18 mouse cellular contexts compared by ENCODE assay signal in the genomic region with DNA sequence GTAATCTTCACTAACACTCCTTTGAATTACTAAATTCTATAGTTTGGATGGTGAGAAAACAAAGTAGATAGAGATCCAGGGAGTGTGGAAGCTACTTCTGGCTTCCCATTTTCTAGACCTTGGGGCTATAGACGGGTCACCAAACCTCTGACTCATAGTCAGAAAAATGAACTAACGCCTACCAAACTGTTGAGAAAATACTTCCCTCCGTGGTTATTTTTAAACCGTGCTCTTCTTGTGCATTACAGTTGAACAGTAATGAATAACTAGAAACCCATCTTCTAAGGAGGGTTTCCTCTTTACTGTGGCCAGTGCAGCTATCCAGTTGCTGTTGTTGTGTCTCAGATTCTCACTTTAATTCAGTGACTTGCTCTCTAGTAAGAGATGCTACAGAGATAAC. TPM values are rescaled to one million over a fixed set of nuclear protein-coding genes. Genes with fewer than 3 reads are reported as not detected.
A peak's percentile ranks its signal among the peaks of the same experiment; 100 is the strongest.
DNase-seq lines count a peak whose midpoint lies in the region; ATAC-seq and TF ChIP-seq lines count a peak whose summit lies in the region.
"Had no signal": no experiment of that assay in that cellular context is flagged by ENCODE, and none has a peak within 500 bp of the region (broad histone marks: within the 10 kb centered on the region; RNA-seq: fewer than 3 reads in every experiment).

No protein-coding gene starts in this region.

- H3K4me2 ChIP-seq in kidney, embryonic 16.5 days (replicated peaks; ENCODE audit: low read depth, low read length), result no peak overlapping the region
- no peak overlapping the region for H3K4me2 ChIP-seq in hindbrain, embryonic 13.5 days
- H3K4me2 ChIP-seq: hindbrain, embryonic 14.5 days; limb, embryonic 12.5 days had no signal

- no peak overlapping the region for H3K9ac ChIP-seq in kidney, embryonic 16.5 days (replicated peaks; ENCODE audit: low read length)
- H3K9ac ChIP-seq in hindbrain, embryonic 13.5 days, result no peak overlapping the region
- H3K9ac ChIP-seq: hindbrain, embryonic 14.5 days; limb, embryonic 12.5 days had no signal

- TF ChIP-seq CTCF in kidney, adult 2 months (conservative IDR thresholded peaks at IDR 0.05; ENCODE audit: insufficient read depth, insufficient read length, low read depth, low read length), result no peak
- no peak for TF ChIP-seq CTCF in Patski (IDR thresholded peaks at IDR 0.05)
- no peak for TF ChIP-seq CTCF in thymus, adult 2 months (IDR thresholded peaks at IDR 0.05; ENCODE audit: borderline replicate concordance, control insufficient read depth, extremely low read depth, insufficient read depth, low read length, poor library complexity)

- H3K27ac ChIP-seq in kidney, adult 2 months (ENCODE audit: insufficient read depth, low read depth, low read length), result peak overlapping the region; percentile 39
- H3K27ac ChIP-seq in kidney, embryonic 16.5 days (ENCODE audit: low read length), result no peak overlapping the region; the same call in 1 of the 2 replicates
- no peak overlapping the region for H3K27ac ChIP-seq in thymus, adult 2 months (ENCODE audit: control insufficient read depth, insufficient read depth, low read length)
- H3K27ac ChIP-seq in hindbrain, embryonic 13.5 days, result no peak overlapping the region
- H3K27ac ChIP-seq: hindbrain, embryonic 14.5 days; limb, embryonic 12.5 days had no signal

- no peak for ATAC-seq in kidney, embryonic 16.5 days (ENCODE audit: low FRiP score, low TSS enrichment)
- peak; percentile 42 for ATAC-seq in Patski
- ATAC-seq in megakaryocyte, adult 5-6 weeks (ENCODE audit: poor library complexity, severe bottlenecking), result peak; percentile 81
- ATAC-seq in hindbrain, embryonic 13.5 days (ENCODE audit: low FRiP score), result no peak
- ATAC-seq: forebrain, embryonic 14.5 days had no signal

- H3K4me3 ChIP-seq in kidney, adult 2 months (ENCODE audit: insufficient read depth, low read depth, low read length), result no peak overlapping the region
- H3K4me3 ChIP-seq in kidney, embryonic 16.5 days (ENCODE audit: low read length), result no peak overlapping the region
- no peak overlapping the region for H3K4me3 ChIP-seq in thymus, adult 2 months (ENCODE audit: control insufficient read depth, insufficient read depth, low read length)
- no peak overlapping the region for H3K4me3 ChIP-seq in hindbrain, embryonic 13.5 days
- H3K4me3 ChIP-seq: limb, embryonic 12.5 days had no signal

- H3K36me3 ChIP-seq in kidney, adult 2 months (ENCODE audit: control insufficient read depth, insufficient read depth, low read length), result no peaks in the 10 kb centered on the region
- no peaks in the 10 kb centered on the region for H3K36me3 ChIP-seq in kidney, embryonic 16.5 days (ENCODE audit: insufficient read depth, low read length)
- H3K36me3 ChIP-seq in thymus, adult 2 months (ENCODE audit: control insufficient read depth, insufficient read depth, low read length), result no peaks in the 10 kb centered on the region
- no peaks in the 10 kb centered on the region for H3K36me3 ChIP-seq in hindbrain, embryonic 13.5 days
- H3K36me3 ChIP-seq: limb, embryonic 12.5 days had no signal

- POLR2A ChIA-PET in Patski (lab: Charles Lee), result interaction anchor here (1.0 kb wide), 1 partner anchor 19 kb away, joined by 5 read pairs; no protein-coding TSS in a partner anchor

- no peak for TF ChIP-seq POLR2A in kidney, adult 2 months (IDR thresholded peaks at IDR 0.05; ENCODE audit: low read depth, low read length)
- no peak for TF ChIP-seq POLR2A in thymus, adult 2 months (IDR thresholded peaks at IDR 0.05; ENCODE audit: control insufficient read depth, extremely low read depth, insufficient read depth, low read length, poor library complexity)

- no peaks in the 10 kb centered on the region for H3K9me3 ChIP-seq in kidney, embryonic 16.5 days (ENCODE audit: low read length)
- no peaks in the 10 kb centered on the region for H3K9me3 ChIP-seq in hindbrain, embryonic 13.5 days
- H3K9me3 ChIP-seq: limb, embryonic 12.5 days had no signal

- peaks cover 37% of the 10 kb centered on the region for H3K4me1 ChIP-seq in kidney, adult 2 months (ENCODE audit: control insufficient read depth, insufficient read depth, low read length)
- H3K4me1 ChIP-seq in kidney, embryonic 16.5 days (ENCODE audit: insufficient read depth, low read length), result peaks cover 36% of the 10 kb centered on the region
- H3K4me1 ChIP-seq in thymus, adult 2 months (replicated peaks; ENCODE audit: control insufficient read depth, insufficient read depth, low read length), result peaks cover 8% of the 10 kb centered on the region
- H3K4me1 ChIP-seq in hindbrain, embryonic 13.5 days (replicated peaks), result no peaks in the 10 kb centered on the region

- CTCF ChIA-PET in Patski (lab: Charles Lee), result interaction anchor here (0.9 to 2.8 kb wide), 7 partner anchors 8 to 68 kb away, joined by 3 to 7 read pairs (median 4); no protein-coding TSS in a partner anchor

- no peak for DNase-seq in kidney, adult 2 months
- peak; percentile 69 for DNase-seq in 416B (ENCODE audit: low read depth)
- DNase-seq in Patski (ENCODE audit: low read depth, low spot score), result no peak
- DNase-seq in thymus, adult 2 months, result no peak
- DNase-seq in gastrocnemius, adult 8-10 months (ENCODE audit: low spot score in 2 of 2), result no peak
- DNase-seq: adrenal gland, adult 2 months; cerebellum, adult 8-10 months; kidney, adult 8-10 months; lung, adult 18-20 months; spleen, adult 18-20 months; thymus, postnatal 14 days had no signal

- no peaks in the 10 kb centered on the region for H3K27me3 ChIP-seq in kidney, adult 2 months (replicated peaks; ENCODE audit: control insufficient read depth, insufficient read depth, low read length)
- no peaks in the 10 kb centered on the region for H3K27me3 ChIP-seq in kidney, embryonic 16.5 days (ENCODE audit: insufficient read depth, low read length)
- no peaks in the 10 kb centered on the region for H3K27me3 ChIP-seq in Patski
- no peaks in the 10 kb centered on the region; the same call in 1 of the 2 replicates for H3K27me3 ChIP-seq in thymus, adult 2 months (ENCODE audit: control insufficient read depth, insufficient read depth, low read length)
- H3K27me3 ChIP-seq in hindbrain, embryonic 13.5 days, result no peaks in the 10 kb centered on the region
- H3K27me3 ChIP-seq: limb, embryonic 12.5 days had no signal

- in situ Hi-C loops in Patski (cut with MboI; ENCODE audit: low pct_unique_long_range_greater_than_20kb), result no loop called here

- 12% methylated on average over 4 of the region's 4 CpGs for WGBS in kidney, adult 2 months
- WGBS in kidney, embryonic 16.5 days, result 53% methylated on average over 4 of the region's 4 CpGs
- 33% methylated on average over 4 of the region's 4 CpGs for WGBS in thymus, adult 2 months
- 80% methylated on average over 4 of the region's 4 CpGs for WGBS in hindbrain, embryonic 13.5 days

RNA-seq across cellular contexts. Expression of a gene that starts 20.7 kb away (rescaled TPM):
- 24.2 and 27.5 TPM in 2 replicates for polyA plus RNA-seq in kidney, adult 2 months (2012; rRNA removed)
- polyA plus RNA-seq in kidney, embryonic 16.5 days (2015; fragmentation: Nextera tagmentation; extraction: Ambion mirVana), result 20.9 and 21.0 TPM in 2 replicates
- 467 TPM for polyA plus RNA-seq in Patski (2021)
- 11.1 and 12.2 TPM in 2 replicates for total RNA-seq in megakaryocyte, adult 5-6 weeks (2015)
- 6.0 and 9.0 TPM in 2 replicates for total RNA-seq in megakaryocyte, adult 5-6 weeks (2017)
- 6.4 and 8.1 TPM in 2 replicates for polyA plus RNA-seq in thymus, adult 2 months (2012; rRNA removed)
- polyA plus RNA-seq in hindbrain, embryonic 13.5 days (2015; fragmentation: Nextera tagmentation; extraction: Ambion mirVana), result 2.4 and 2.6 TPM in 2 replicates
- total RNA-seq in gastrocnemius, adult 8-10 months (2022), result 1 to 10 TPM; 4.0 to 5.8 (median 5.0) TPM

RNA-seq across cellular contexts. Expression of a gene that starts 32.1 kb away (rescaled TPM):
- 0.14 and 0.15 TPM in 2 replicates for polyA plus RNA-seq in kidney, adult 2 months (2012; rRNA removed)
- polyA plus RNA-seq in kidney, embryonic 16.5 days (2015; fragmentation: Nextera tagmentation; extraction: Ambion mirVana), result 28.2 and 30.3 TPM in 2 replicates
- 24.5 TPM for polyA plus RNA-seq in Patski (2021)
- total RNA-seq in megakaryocyte, adult 5-6 weeks (2015), result 50.9 and 59.7 TPM in 2 replicates
- 68.9 and 80.2 TPM in 2 replicates for total RNA-seq in megakaryocyte, adult 5-6 weeks (2017)
- polyA plus RNA-seq in thymus, adult 2 months (2012; rRNA removed), result 8.4 and 10.4 TPM in 2 replicates
- polyA plus RNA-seq in hindbrain, embryonic 13.5 days (2015; fragmentation: Nextera tagmentation; extraction: Ambion mirVana), result 8.2 and 9.6 TPM in 2 replicates
- not detected for total RNA-seq in gastrocnemius, adult 8-10 months (2022)
- total RNA-seq: left cerebral cortex, adult 18-20 months had no signal

Comparison
In these comparisons a context has a peak if more than half of its experiments do, and no peak if none do; other contexts are left out.
1. ATAC-seq: peak in Patski (single experiment) and megakaryocyte, adult 5-6 weeks (single experiment); none in kidney, embryonic 16.5 days (single experiment) and hindbrain, embryonic 13.5 days (single experiment).
2. RNA of a gene that starts 20.7 kb away (polyA plus RNA-seq): 467 TPM in Patski (single experiment); 24.2 to 27.5 TPM in kidney, adult 2 months, 20.9 to 21.0 TPM in kidney, embryonic 16.5 days, 6.4 to 8.1 TPM in thymus, adult 2 months and 2.4 to 2.6 TPM in hindbrain, embryonic 13.5 days; every median in the first group is over 10 times any median in the second.